Mouse (Mus musculus) cerebellum, adult 9-11 months (tissue): ENCODE data around the gene Gpd2.
A peak's percentile ranks its signal among the peaks of the same experiment; 100 is the strongest.

Source experiments
- DNase-seq: peaks from one replicate; pipeline ENCODE4 v3.0.0; 2022

Gpd2 gene

GRCm38 (mm10) chr2:57251636-57252317 lies 14.3 kb downstream of the Gpd2 start:
- DNase-seq, result no peak

GRCm38 (mm10) chr2:57252542-57253301 lies 15.3 kb downstream of the Gpd2 start:
- no peak for DNase-seq

DNA sequence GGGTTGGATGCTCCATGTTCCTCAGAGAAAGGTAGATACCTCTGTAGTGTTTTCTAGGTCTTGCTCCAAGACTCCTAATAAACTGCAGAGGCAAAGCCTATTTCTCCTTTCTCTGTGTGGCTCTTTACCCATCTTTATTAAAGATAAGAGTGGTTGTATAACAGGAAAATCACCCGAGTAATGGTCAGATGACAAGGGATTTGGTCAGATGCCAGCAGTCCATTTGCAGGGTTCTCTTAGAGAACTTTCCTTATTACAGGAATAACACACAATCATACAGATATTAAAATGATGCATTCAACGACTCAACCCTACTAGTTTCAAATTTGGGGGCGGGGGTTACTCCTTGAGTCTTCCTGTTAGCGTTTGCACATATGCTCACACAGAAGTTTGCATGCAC lies 16.8 kb downstream of the Gpd2 start:
- no peak for DNase-seq

- DNase-seq, result peak; percentile 35
These were observed 17.8 kb downstream of the Gpd2 start for GRCm38 (mm10) chr2:57255153-57255670.

- peak; percentile 75 for DNase-seq
These were observed 18.4 kb downstream of the Gpd2 start for GRCm38 (mm10) chr2:57255836-57256235.

GRCm38 (mm10) chr2:57256459-57256858 lies 19.0 kb downstream of the Gpd2 start:
- DNase-seq, result peak; percentile 64

DNA sequence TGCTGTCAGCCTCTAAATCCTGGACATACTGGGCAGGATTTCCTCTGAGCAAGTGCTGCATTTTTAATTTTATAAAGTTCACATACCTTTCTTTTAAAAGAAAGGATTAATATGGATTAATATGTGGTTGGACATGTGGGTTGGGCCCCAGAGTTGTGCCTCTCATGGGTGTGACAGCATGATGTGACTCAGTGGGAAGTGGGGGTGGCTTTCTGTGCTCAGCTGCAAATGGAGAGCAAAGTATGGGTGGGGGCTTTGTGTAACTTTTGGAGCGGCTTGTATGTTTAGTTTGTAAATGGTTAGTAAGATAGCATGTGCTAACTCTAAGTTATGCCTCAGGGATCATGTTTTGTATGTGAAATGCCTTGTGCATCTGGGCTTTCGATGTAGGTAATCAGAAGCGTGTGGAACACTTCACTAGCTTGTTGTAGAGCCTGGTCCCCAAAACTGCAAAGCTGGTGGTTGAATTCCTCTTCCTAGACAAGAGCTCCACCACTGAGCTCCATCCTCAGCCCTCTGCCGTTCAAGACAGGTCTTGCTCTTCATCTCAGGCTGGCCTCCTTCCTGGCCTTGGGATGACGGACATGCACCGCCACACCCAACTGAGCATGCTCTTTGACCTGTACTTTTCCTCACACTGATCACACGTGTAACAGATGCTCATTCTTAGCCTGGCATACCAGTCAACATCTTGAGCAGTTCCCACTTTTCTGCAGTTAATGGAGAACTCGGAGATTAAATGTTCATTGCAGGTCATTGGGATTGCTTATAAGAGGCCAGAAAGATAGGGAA lies 24.0 kb downstream of the Gpd2 start:
- DNase-seq, result no peak

GRCm38 (mm10) chr2:57263431-57263830 lies 26.0 kb downstream of the Gpd2 start:
- no peak for DNase-seq

GRCm38 (mm10) chr2:57264912-57265311 lies 27.5 kb downstream of the Gpd2 start:
- DNase-seq, result no peak

DNA sequence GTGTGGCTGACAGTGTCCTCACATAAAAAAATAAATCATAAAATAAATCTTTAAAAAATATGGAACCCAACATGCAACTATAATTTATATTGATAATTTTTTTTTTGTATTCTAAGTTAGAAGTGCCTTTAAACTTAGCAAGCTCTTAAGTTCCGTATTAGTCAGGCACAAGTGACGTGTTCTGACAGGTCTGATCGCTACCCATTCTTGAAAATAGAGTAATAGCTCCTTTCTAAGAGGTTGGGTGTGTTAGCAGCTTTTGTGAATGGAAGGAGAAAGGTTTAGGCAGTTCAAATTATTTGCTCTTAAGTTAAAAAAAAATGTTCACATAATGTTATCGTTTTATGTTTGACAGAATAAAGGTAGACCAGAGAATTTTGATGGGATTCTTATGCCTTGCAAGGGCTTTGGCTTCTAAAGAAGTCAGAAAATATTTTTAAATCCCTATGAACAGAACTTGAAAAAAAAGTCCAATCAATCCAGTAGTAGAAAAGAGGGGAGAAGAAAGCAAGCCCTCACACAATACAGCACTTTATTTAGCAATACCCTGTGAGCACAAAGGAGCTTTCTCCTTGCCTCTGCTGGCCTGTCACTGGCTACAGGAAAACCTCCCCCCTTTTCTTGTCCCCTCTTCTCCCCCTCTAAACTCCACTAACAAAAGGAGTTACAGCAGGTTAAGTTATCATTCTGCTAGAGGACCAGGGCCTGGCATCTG lies 29.4 kb downstream of the Gpd2 start:
- no peak for DNase-seq

DNA sequence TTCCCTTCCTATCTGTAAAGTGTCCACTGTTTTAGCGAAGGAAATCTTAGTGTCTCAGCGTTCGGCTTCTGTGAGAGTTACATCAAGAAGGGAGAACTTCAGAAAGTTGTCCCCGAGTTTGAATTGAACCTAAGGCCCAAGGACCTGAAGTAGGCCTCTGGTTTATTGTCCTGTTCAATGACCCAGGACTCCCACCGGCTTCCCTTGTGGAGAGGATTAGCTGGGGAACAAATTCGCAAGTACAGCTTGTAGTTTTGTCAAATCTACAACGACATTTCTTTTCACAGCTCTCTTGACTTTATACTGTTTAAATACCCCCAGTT lies 29.9 kb downstream of the Gpd2 start:
- no peak for DNase-seq

DNA sequence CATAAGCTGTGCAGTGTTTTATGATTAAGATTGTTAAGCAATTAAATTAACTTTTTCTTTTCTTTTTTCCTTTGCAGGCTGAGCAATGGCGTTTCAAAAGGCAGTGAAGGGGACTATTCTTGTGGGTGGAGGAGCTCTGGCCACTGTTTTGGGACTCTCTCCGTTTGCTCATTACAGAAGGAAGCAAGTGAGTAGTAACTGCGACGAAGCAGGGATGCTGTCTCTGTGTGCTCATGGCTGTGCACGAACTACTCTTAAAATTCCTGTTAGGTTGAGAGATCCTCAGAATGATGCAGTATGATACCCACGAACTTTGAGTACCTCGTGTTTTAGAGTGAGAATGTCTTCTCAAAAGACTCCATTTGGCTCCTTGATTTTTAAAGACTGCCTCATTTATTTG lies 30.5 kb downstream of the Gpd2 start:
- no peak for DNase-seq

GRCm38 (mm10) chr2:57268839-57269238 lies 31.4 kb downstream of the Gpd2 start:
- no peak for DNase-seq

DNA sequence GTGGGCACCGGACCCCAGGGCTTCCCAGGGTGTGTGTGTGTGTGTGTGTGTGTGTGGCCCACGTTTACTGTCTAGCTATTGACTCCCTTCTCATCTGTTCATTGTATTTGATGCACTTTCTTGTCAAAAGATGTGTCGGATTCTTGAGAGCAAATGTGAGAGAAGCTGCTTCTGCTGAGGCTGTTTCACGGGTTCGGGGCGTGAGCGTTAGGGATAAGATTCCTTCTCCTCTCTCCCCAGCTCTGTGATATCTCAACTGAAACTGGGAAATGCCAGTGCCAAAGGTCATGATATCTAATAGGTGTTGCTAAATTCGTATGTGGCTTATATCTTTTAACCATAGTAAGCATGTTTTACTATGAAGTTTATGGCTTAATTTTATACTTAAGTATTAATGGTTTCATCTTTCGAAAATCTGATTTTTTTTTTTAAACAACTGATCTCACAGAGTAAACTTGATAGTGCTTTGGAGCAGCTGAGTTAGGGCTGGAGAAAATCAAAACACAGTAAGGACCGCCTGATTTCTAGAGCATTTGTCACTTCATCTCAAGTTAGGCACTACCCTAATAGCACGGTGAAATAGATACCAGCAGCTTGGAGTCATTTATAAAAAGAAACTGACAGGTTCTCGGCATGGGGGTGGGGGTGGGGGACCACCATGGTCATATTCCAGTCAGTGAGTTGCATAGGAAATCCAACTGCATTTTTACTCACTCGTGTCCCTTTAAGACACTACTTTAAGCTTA lies 32.4 kb downstream of the Gpd2 start:
- no peak for DNase-seq

DNA sequence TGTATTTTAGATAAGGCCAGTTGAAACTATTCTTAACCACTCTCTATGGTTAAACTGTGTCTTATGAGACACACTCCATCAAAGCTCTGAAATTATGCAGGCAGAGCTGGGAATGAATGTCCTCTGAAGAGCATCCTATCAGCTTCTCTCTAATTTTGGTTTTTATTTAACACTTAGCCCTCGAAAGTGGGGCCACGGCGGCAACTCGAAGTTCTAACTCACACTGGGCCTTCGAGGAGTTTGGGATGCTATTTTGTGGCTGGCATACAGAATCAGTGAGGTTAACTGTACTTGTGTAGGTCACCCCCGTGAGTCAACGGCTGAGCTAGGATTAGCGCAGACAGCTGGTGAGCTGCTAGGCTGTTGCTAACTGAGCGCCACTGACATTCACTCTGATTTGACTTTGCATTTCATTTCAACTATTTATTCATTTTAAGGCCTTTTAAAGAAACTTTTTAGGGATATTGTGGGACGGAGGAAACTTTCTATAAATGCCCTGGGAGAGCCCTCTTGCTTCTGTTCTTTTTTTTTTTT lies 42.8 kb downstream of the Gpd2 start:
- DNase-seq, result no peak

DNA sequence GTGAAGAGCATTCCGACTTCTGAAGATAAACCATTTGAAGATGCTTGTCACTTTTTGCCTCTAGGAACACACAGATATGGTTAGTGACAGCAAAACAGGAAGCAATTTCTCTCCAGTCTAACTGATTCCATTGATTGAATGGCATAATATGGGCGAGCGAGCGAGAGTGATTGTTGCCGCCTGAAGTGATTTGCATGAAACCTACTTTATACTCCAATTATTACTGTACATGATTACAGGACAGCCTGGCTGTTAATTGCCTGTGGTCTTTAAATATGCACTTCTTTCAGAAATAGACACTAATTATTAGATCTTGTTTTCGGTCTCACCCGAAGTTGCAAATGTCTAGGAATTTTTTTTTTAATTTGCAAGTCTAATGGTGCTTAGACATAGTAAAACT lies 46.4 kb downstream of the Gpd2 start:
- no peak for DNase-seq

DNA sequence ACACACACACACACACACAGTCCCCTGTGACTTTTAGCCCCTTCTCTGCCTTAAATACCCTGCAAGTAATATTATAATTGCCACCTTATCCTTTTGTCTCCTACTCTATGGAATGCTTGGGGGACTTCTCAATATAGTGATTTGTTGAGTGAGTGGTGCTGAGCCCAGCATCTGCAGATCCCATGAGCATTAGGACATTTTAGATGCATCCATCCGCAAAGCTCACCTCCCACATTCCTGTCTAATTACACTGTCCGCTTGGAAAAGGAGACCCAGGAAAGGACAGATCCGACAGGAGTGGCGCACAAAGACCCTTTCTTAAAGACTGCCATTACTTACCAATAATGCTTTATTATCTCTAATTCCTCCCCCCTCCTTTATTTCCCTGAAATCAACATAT lies 47.8 kb downstream of the Gpd2 start:
- no peak for DNase-seq

- DNase-seq, result no peak
These were observed 50.6 kb downstream of the Gpd2 start for GRCm38 (mm10) chr2:57287986-57288385.

DNA sequence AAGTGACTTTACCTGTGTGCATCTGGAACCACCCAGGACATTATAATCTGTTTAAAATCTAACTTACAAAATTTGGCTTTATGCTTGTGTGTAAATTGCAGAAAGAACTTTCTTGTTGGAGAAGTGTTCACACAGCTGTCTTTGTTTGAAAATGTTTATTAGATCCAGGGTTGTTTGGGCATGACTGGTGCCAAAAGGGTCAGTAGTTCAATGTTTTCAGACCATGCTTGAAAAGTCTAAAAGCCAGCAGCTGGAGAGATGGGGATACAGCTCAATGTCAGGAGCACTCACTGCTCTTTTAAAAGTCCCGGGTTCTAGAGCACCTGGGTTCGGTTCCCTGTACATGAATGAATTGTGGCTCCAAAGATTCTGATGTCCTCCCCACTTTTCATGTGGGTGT lies 56.1 kb downstream of the Gpd2 start:
- DNase-seq, result no peak

DNA sequence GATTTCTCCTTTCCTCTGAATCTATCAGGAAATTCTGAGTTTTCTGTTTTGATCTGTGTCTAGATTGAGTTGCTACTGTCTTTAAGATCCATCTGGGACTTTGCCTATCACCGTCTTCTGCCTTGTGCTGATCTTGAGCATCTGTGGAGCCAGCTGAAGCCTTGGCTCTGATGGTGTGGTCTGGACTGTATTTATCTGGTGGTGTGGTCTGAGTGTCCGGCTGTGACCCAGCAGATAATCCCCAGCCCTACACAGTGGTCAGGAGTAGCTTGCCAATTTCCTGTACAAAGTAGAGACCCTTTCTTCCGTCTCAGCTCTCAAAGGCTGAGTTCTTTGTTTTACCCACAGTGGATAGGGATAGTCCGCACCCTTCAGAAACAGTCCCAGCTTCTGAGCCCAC lies 58.6 kb downstream of the Gpd2 start:
- DNase-seq, result no peak

- DNase-seq, result no peak
These were observed 59.8 kb downstream of the Gpd2 start for GRCm38 (mm10) chr2:57297226-57297625.

- DNase-seq, result no peak
These were observed 64.1 kb downstream of the Gpd2 start for GRCm38 (mm10) chr2:57301539-57301938.
